Mouse (Mus musculus) right cerebral cortex, adult 2 months (tissue): ENCODE measurements around the gene Scand1.
A peak's percentile ranks its signal among the peaks of the same experiment; 100 is the strongest.

Experiments used
- DNase-seq, 2 experiments: peaks; one replicate each; pipeline ENCODE4 v3.0.0; 2021 to 2022; ENCODE audit warnings: low spot score in 2 of 2

Scand1 gene

DNA sequence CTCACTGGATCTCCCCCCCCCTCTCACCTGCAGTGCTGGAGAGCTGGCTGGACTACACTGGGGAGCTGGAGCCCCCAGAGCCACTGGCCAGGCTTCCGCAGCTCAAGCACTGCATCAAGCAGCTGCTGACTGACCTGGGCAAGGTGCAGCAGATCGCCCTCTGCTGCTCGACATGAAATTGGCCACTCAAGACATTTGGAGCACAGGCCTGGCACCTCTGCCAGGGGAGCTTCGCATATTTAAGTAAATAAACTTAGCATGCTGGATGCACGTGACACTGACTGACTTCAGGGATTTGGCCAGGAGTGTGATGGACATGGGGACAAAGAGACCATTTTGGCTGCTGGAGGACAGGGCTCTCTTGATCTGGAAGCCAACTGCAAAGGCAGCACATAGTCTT, 5.2 kb downstream of the Scand1 start:
- no peak for DNase-seq

DNA sequence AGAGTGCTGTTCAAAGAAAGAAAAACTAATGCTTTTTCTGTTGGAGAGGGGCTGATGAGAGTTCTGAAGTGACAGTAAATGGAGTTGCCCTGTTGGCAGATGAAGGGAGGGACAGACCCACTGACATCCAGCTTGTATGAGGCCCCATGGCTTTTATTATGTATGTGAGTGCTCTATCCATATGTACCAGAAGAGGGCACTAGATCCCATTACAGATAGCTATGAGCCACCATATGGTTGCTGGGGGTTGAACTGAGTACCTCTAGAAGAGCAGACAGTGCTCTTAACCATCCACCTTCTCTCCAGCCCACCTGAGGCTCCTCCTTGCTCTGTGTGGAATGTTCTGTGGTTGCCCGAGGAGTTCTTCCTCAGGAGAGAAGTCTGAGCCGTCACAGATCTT, 6.7 kb downstream of the Scand1 start:
- no peak for DNase-seq

DNA sequence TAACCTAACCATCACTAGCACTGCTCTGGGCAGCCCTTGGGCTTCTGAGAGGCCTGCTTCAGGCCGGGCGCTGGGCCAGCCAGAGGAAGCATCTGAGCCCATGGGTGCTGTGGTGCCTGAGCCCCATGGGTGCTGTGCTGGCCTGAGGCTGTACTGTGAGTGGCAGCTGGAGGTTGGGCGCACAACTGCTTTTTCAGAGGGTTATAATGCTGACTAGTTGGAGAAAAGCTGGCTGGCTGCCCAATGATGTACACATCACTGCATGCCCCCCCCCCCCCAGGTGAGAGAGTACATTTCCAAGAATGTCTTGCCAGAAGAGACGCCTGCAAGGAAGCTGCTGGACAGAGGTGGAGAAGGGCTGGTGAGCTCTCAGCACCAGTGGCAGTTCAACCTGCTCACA, 8.2 kb downstream of the Scand1 start:
- no peak for DNase-seq

DNA sequence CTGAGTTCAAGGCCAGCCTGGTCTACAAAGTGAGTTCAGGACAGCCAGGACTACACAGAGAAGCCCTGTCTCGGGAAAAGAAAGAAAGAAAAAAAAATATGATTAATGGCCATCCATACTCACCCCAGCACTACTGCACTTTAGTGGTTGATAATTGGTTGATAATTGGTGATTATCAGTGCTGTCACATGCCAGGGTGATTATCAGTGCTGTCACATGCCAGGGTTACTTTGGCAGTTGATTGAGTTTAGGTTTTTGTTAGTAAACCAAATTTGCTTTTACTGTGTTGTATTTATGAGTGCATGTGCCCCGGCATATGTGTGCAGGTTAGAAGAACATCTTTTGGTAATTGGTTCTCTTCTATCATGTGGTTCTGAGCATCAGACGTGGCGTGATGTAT, 10.4 kb downstream of the Scand1 start:
- no peak for DNase-seq

DNA sequence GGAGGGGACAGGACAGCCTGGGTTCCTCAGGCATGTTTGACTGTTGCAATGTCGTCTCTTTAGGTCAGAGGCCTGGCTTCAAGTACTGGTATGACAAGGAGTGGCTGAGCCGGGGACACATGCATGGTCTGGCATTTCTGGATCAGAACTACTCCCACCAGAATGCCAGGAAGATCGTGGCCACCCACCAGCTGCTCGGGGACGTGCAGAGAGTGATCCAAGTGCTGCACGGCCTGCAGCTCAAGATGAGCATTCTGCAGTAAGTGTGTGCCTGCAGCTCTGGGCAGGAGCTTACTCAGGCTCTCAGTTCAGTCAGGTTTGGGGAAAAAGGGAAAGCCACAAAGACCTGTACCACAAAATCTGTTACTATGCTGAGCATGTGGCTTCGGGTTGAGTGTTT, 14.0 kb downstream of the Scand1 start:
- peak; percentile 37 to 44 for DNase-seq

DNA sequence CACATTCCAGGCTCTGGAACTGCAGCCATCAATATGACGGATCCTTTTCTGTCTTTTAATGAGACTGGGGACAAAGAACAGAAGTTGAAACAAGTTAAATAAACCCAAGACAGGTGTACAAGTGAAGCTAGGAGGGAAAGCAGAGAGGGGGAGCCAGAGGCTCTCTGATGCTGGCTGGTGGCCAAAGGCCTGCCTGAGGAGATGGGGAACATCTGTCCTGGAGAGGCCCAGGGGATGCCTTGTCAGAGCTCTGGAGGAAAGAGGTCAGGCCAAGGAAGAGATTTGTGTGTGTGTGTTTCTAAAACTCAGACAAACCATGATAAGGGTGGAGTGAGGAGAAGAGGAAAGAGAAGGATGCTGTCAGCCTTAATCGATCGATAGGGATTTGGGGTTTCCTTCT, 14.9 kb downstream of the Scand1 start:
- DNase-seq: no peak

DNA sequence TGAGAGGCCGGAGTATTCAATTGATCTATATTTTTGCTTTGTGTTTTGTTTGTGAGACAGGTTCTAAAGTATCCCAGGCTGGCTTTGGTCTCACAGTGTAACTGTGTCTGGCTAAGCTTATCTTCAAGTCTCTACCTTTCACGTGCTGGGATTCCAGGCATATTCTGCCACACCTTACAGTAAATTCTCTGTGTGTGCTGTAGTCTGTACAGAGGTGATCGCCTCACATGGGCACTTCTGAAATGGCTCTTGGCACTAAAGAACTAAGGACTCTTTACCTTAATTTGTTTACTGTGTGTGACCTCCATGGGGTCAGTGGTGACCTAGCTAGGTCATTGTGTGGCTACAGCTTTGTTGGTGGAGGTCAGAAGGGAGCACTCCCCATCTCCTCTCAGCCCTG, 16.3 kb downstream of the Scand1 start:
- no peak for DNase-seq

DNA sequence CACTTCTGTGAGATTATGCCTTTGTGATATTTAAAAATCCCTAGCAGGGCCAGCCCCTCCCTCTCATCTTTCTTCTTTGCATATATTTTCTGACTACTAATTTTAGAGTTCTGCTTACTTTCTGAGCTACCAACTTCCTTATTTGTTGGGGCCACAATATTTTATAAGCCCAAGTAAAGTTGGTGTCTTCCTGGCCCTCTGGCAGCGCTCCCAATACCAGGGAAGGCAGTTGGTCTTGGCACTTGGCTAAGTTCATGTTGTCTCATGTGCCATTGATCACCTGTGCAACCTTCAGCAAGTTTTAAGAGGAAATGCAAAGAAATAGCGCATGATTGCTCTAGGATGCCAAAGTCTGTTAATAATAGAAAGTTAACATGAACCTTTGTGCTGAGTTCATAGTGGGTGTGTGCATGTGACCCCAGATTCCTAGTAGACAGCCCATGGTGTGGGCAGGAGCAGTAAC, 16.9 kb downstream of the Scand1 start:
- no peak for DNase-seq

DNA sequence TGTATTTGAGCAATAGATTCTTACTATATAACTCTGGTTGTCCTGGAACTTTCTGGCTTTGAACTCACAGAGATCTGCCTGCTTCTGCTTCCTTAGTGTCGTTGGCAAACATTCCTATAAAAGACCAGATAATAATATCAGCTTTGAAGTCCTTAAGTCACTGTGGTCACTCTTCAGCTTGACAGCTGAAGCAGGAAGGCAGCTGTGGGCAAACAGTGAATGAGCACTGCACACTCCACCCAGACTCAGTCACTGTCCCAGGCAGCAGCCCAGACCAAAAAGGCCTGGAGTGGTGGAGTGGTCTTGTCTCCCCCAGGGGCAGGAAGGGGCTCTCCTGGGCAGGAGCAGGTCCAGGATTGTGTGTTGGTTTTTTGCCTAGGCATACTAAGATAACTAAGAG, 20.5 kb downstream of the Scand1 start:
- no peak for DNase-seq

DNA sequence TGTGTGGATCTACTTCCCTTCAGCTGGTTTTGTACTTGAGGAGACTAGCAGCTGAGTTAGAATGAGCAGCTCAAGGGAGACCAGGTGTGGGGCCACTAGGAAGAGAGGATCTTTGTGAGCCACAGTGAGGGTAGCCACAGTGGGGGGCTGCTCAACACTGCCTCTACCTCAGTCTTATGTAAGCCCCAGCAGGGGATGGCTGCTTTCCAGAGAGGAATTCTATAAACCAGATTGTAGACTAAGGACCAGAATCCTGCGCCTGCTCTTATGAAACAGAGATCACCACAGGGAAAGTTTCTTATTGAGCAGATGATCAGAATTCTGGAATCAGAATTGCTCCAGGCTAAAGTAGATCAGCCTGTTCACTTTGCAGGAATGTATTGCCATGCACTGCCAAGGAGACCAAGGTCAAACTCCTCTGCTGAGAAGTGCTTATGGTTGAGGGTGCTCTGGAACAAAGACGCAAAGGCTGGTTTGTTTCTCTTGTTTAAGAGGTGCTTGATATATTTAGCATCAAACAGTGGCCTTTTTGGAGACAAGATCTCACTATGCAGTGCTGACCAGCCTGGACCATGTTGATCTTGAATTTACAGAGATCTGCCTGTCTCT, 22.8 kb downstream of the Scand1 start:
- peak in 1 of 2 experiments; percentile 21 for DNase-seq

DNA sequence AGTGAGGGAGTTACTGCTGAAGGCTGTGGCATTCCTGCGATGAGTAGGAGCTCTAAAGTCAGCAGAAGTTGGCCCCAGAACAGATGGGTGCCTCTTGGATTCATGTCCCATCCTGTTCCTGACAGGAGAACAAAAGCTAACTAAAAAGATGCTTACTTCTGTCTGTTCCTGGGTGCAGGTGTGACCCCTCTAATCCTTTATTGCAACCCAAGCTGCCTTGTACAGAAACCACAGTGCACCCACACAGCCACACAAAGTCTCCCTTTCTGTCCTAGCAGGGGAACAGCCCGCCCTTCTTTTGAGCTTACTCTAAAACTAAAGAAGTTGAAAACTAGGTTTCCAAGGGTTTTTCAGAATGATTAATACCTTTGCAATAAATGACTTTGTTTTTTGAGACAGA, 24.3 kb downstream of the Scand1 start:
- DNase-seq: no peak

DNA sequence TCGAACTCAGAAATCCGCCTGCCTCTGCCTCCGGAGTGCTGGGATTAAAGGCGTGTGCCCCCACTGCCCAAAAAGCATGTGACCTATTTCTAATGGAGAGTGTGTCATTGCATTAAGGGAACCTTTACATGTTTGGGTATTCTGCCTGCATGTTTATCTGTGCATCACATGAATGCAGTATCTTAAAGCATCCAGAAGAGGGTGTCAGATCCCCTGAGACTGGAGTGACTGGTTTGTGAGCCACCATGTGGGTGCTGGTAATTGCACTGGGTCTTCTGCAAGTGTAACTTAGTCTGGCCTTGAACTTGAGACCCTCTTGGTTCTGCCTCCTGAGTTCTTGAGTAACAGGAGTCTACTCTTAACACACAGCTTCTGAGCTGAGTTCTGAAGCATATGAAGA, 25.8 kb downstream of the Scand1 start:
- no peak for DNase-seq

DNA sequence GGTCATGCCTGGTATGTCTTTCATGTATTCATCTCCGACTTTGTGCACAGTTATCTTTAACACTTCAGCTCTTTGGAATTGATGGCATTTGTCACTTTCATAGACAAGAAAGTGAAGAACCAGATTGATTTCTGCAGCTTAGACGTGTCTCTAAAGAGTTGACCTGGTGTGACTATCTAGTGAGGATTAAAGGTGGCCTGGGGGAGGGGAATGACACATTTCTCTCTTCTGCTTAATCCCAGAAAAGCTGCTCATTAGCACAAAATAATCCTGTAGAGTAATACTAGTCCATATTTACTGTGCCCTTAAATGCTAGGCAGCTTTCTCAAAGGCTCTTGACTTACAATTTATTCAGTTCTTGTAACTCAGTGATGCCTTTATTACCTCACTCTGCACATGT, 27.3 kb downstream of the Scand1 start:
- DNase-seq: no peak

DNA sequence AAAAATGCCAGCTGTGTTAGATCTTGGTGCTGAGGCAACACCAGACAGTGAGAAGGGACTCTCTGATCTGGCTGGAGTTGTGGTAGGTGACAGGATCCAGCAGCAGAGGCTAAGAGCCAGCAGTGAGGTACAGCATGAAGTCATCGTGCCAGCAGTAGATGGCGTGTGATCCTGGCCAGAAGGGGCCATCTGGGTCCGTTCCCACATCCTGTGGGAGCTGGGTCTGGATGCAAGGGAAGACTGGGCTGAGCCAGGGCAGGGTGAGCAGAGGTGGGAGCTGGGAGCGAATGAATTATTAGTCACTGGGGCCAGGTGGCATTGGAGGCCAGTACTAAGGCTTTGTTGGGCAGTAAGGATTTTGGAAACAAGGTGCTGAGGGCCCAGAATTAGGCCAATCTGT, 31.3 kb downstream of the Scand1 start:
- no peak for DNase-seq

DNA sequence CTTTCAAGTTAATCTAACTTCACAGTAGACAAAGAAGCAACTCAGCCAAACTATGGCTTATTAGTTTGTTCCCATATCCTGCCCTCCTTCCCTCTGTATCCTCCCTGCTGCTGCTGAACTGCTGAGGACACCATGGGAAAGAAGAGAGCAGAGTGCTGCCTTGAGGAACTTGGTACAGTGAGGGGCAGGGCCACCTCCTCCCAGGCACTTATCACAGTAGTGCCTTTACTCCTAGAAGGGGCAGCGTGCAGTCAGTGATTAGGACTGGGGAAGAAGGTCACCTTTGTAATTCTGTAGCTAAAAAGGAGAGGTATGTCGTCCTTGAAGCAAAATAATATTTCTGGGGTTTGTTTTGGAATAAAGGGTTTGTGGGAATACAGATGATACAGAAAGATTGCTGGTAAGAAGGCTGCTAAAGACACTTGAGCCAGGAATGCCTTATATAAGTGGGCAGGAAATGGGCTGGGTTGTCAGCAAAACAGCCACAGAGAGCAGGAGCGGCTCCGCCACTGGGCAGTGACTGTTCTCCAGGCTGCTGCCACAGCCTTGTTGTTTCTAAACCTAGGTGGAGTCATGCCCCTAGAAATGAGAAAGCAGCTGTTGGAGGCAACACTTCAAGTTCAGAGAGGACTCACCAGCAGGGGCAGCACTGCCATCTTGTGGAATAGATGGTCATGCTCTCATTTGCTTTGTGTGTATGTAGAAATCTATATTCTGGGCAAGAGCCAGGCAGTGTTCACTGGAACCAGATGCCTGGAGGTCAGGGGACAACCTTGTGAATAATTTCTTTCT, 34.1 kb downstream of the Scand1 start:
- peak; percentile 90 to 93 for DNase-seq

DNA sequence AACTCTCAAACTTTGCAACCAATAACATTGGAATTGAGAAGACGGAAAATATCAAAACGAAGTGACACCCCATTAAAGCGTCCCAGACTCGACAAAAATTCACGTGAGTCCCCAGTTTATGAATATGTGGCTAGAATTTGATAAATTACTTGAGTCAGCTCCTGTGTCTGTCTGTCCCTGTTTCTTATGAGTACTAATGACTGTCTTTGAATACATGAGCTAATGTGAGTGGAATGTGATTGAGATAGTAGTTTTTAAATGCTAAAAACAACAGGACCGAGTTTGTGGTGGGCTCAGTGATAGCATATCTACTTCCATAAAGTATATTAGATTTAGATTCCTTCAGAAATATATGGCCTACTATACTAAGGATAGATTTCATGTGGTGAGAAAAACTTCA, 40.0 kb downstream of the Scand1 start:
- DNase-seq: no peak

DNA sequence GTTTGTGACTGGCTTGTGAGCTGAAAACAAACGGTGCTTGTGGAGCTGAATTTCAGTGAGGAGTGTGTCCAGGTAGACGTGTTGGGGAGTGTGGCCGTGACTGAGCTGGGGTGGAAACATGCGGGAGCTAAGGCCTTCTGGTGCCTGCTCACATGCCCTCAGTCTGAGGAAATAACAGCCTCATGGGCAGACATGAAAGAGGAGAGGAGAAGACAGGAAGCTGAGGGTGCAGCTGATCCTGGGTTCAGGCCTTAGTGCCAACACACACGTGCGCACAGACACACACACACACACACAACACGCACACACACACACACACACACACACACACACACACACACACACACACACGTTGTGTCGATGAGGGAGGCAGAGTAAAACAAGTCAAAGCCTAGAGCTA, 44.9 kb downstream of the Scand1 start:
- no peak for DNase-seq

DNA sequence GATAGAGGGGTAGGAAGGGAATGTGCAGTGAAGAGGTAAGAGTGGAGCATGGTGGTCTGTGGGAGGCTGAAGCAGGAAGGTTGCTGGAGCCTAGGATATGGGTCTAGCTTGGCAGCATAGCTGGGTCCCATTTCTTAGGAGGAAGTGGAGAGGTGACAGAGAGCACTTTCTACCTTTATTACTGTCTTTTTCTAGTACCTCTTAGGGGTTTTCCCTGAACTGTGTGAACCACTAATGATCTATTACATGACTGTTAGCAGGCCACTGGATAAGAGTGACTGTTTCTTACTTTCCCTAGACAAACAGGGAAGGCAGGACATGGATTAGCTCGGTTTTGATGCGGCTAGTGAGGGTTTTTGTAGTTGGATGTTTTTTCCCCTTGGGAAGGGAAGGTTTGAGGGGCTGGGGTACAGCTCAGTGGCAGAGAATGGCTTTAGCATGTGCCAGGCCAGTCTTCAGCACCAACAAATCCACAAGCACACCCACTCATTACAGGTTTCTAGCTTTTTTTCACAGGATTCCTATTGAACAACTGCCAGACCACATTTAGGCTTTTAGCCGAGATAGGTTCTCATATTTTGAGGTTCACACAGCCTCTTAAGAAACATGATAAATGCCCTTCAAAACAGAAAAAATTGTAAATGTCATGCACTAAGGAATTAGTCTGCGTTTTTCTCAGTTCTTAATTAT, 49.2 kb downstream of the Scand1 start:
- DNase-seq: no peak
